Comparison of ENCODE assay signal across 8 mouse cellular contexts in the genomic region with DNA sequence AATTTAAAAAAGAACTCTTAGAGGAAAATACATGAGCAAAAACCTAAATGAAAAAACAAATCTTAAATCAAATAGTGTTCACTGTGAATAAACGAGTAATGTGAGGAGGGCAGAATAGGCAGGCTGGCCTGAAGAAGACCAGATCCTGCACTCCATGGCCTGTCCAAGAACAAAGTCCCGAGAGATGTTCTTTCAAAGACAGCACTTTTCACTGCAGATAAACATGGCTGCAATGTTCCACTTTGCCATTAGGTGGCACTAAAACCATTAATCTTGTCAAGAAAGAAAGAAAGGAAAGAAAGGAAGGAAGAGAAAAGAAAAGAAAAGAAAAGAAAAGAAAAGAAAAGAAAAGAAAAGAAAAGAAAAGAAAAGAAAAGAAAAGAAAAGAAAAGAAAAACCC. TPM values are rescaled to one million over a fixed set of nuclear protein-coding genes. Genes with fewer than 3 reads are reported as not detected.
DNase-seq lines count a peak whose midpoint lies in the region; ATAC-seq and TF ChIP-seq lines count a peak whose summit lies in the region.

No protein-coding gene starts in this region.

- H3K36me3 ChIP-seq in forebrain, embryonic 11.5 days (ENCODE audit: control insufficient read depth, insufficient read depth, low read length): no peaks in the 10 kb centered on the region
- no peaks in the 10 kb centered on the region for H3K36me3 ChIP-seq in forebrain, embryonic 15.5 days
- no peaks in the 10 kb centered on the region for H3K36me3 ChIP-seq in liver, postnatal 0 days (replicated peaks; ENCODE audit: insufficient read depth, low read length)
- H3K36me3 ChIP-seq in small intestine, adult 2 months (ENCODE audit: control insufficient read depth, insufficient read depth, low read length): peaks cover 3% of the 10 kb centered on the region; the same call in 1 of the 2 replicates

- no peak overlapping the region for H3K27ac ChIP-seq in forebrain, embryonic 11.5 days (ENCODE audit: low read depth, low read length)
- no peak overlapping the region for H3K27ac ChIP-seq in forebrain, embryonic 15.5 days (replicated peaks)
- H3K27ac ChIP-seq in liver, postnatal 0 days (ENCODE audit: low read depth): no peak overlapping the region
- H3K27ac ChIP-seq in small intestine, adult 2 months (ENCODE audit: insufficient read depth, low read depth, low read length): no peak overlapping the region

- 16% methylated on average over 2 of the region's 2 CpGs for WGBS in forebrain, embryonic 11.5 days
- 6% methylated on average over 2 of the region's 2 CpGs for WGBS in forebrain, embryonic 15.5 days
- WGBS in liver, postnatal 0 days (ENCODE audit: insufficient replicate concordance): 6% methylated on average over 2 of the region's 2 CpGs
- WGBS in small intestine, adult 2 months: 5% methylated on average over 2 of the region's 2 CpGs

- TF ChIP-seq EP300 in liver, postnatal 0 days (IDR thresholded peaks at IDR 0.05; ENCODE audit: low read depth): no peak

- TF ChIP-seq CTCF in liver, postnatal 0 days (IDR thresholded peaks at IDR 0.05; ENCODE audit: low read depth): peak; percentile 76
- peak; percentile 11; the same call in 1 of the 2 replicates for TF ChIP-seq CTCF in small intestine, adult 2 months (IDR thresholded peaks at IDR 0.05; ENCODE audit: extremely low read depth, insufficient read length, insufficient replicate concordance, low read depth, low read length)

- no peak overlapping the region for H3K9ac ChIP-seq in forebrain, embryonic 11.5 days (ENCODE audit: low read length)
- H3K9ac ChIP-seq in forebrain, embryonic 15.5 days (replicated peaks): no peak overlapping the region
- H3K9ac ChIP-seq in liver, postnatal 0 days (replicated peaks): no peak overlapping the region

- DNase-seq in forebrain, embryonic 11.5 days (ENCODE audit: low spot score): peak; percentile 63
- DNase-seq in 3T3-L1 (ENCODE audit: low read depth, low spot score): peak; percentile 83
- DNase-seq in adrenal gland, postnatal 10 days: peak; percentile 68
- peak; percentile 47 for DNase-seq in embryo, embryonic 9.5 days (ENCODE audit: extremely low spot score)
- DNase-seq in kidney, adult 9 months: peak; percentile 73
- DNase-seq in liver, postnatal 0 days: peak; percentile 54

- no peak for ATAC-seq in forebrain, embryonic 11.5 days (replicated peaks; ENCODE audit: low FRiP score)
- ATAC-seq in forebrain, embryonic 15.5 days (replicated peaks): no peak; the same call in 1 of the 2 replicates
- ATAC-seq in liver, postnatal 0 days: no peak

- no peaks in the 10 kb centered on the region for H3K4me1 ChIP-seq in forebrain, embryonic 11.5 days (replicated peaks; ENCODE audit: control insufficient read depth, insufficient read depth, low read length)
- H3K4me1 ChIP-seq in forebrain, embryonic 15.5 days: no peaks in the 10 kb centered on the region
- H3K4me1 ChIP-seq in liver, postnatal 0 days (ENCODE audit: insufficient read depth): 0 out of 2 replicates have a peak, but pooled peaks cover 3% of the 10 kb centered on the region
- no peaks in the 10 kb centered on the region for H3K4me1 ChIP-seq in small intestine, adult 2 months (ENCODE audit: control insufficient read depth, insufficient read depth, insufficient read length, low read length)

- H3K4me3 ChIP-seq in forebrain, embryonic 11.5 days (ENCODE audit: low read depth, low read length): no peak overlapping the region
- no peak overlapping the region for H3K4me3 ChIP-seq in forebrain, embryonic 15.5 days
- no peak overlapping the region for H3K4me3 ChIP-seq in liver, postnatal 0 days (ENCODE audit: low read depth, low read length)
- H3K4me3 ChIP-seq in small intestine, adult 2 months (ENCODE audit: low read depth, low read length): no peak overlapping the region

- no peak for TF ChIP-seq POLR2A in small intestine, adult 2 months (IDR thresholded peaks at IDR 0.05; ENCODE audit: low read depth, low read length)

- no peaks in the 10 kb centered on the region for H3K27me3 ChIP-seq in forebrain, embryonic 11.5 days (ENCODE audit: control insufficient read depth, insufficient read depth, low read length)
- no peaks in the 10 kb centered on the region for H3K27me3 ChIP-seq in forebrain, embryonic 15.5 days
- no peaks in the 10 kb centered on the region for H3K27me3 ChIP-seq in liver, postnatal 0 days (ENCODE audit: insufficient read depth, low read length)
- no peaks in the 10 kb centered on the region for H3K27me3 ChIP-seq in small intestine, adult 2 months (ENCODE audit: control insufficient read depth, insufficient read depth, low read length)

- H3K9me3 ChIP-seq in forebrain, embryonic 11.5 days (ENCODE audit: control insufficient read depth, low read length): no peaks in the 10 kb centered on the region
- H3K9me3 ChIP-seq in forebrain, embryonic 15.5 days: no peaks in the 10 kb centered on the region
- no peaks in the 10 kb centered on the region for H3K9me3 ChIP-seq in liver, postnatal 0 days (ENCODE audit: low read length)

- no peak overlapping the region for H3K4me2 ChIP-seq in forebrain, embryonic 11.5 days (ENCODE audit: low read depth, low read length, severe bottlenecking)
- no peak overlapping the region for H3K4me2 ChIP-seq in forebrain, embryonic 15.5 days (replicated peaks)
- H3K4me2 ChIP-seq in liver, postnatal 0 days (ENCODE audit: low read depth, low read length): no peak overlapping the region

RNA-seq across cellular contexts. Expression of gene Rabgap1l, which starts 49.8 kb away (rescaled TPM):
- 11.5 and 17.4 TPM in 2 replicates for polyA plus RNA-seq in forebrain, embryonic 11.5 days (2014; fragmentation: Nextera tagmentation; extraction: Ambion mirVana)
- polyA plus RNA-seq in forebrain, embryonic 15.5 days (2015; fragmentation: Nextera tagmentation; extraction: Ambion mirVana): 34.7 and 35.9 TPM in 2 replicates
- 10 to 100 TPM; 31.3 to 34.1 TPM for total RNA-seq in adrenal gland, postnatal 10 days (2021)
- 20.9 and 21.6 TPM in 2 replicates for polyA plus RNA-seq in liver, postnatal 0 days (2015; fragmentation: Nextera tagmentation; extraction: Ambion mirVana)
- 3.5 and 4.9 TPM in 2 replicates for polyA plus RNA-seq in small intestine, adult 2 months (2012; rRNA removed)
